ENCODE assay signal across 9 mouse cellular contexts in genomic region chr2:30251417-30252104, GRCm38 (mm10). TPM values are rescaled to one million over a fixed set of nuclear protein-coding genes. Genes with fewer than 3 reads are reported as not detected.
A peak's percentile ranks its signal among the peaks of the same experiment; 100 is the strongest.
DNase-seq lines count a peak whose midpoint lies in the region; ATAC-seq and TF ChIP-seq lines count a peak whose summit lies in the region.
"Had no signal": no experiment of that assay in that cellular context is flagged by ENCODE, and none has a peak within 500 bp of the region (broad histone marks: within the 10 kb centered on the region; RNA-seq: fewer than 3 reads in every experiment).

No protein-coding gene starts in this region.

- intact Hi-C loops in left cerebral cortex, adult 2 months (cut with DNase I), result no loop called here
- intact Hi-C loops in left cerebral cortex, postnatal 25 days (cut with DNase I), result no loop called here

- H3K27me3 ChIP-seq in myocyte (ENCODE audit: control insufficient read depth, insufficient read depth, insufficient read length), result no peaks in the 10 kb centered on the region
- H3K27me3 ChIP-seq: embryonic facial prominence, embryonic 12.5 days had no signal

- peak overlapping the region; percentile 60 for H3K4me2 ChIP-seq in myocyte (ENCODE audit: low read depth)
- H3K4me2 ChIP-seq: embryonic facial prominence, embryonic 12.5 days had no signal

- peaks cover 64% of the 10 kb centered on the region for H3K79me2 ChIP-seq in myocyte (ENCODE audit: control insufficient read depth, insufficient read depth)

- H3K4me3 ChIP-seq in left cerebral cortex, adult 2 months, result no peak overlapping the region
- H3K4me3 ChIP-seq in myocyte, result no peak overlapping the region
- H3K4me3 ChIP-seq: embryonic facial prominence, embryonic 12.5 days had no signal

- TF ChIP-seq POLR2A in myocyte (IDR thresholded peaks at IDR 0.05; ENCODE audit: insufficient read length, low read depth), result no peak

- ATAC-seq in common myeloid progenitor, adult 5-6 weeks (replicated peaks; ENCODE audit: low read depth, poor library complexity, severe bottlenecking), result peak; percentile 92

- peak overlapping the region; percentile 67 for H3K27ac ChIP-seq in left cerebral cortex, adult 2 months
- H3K27ac ChIP-seq: embryonic facial prominence, embryonic 12.5 days had no signal

- no peak for DNase-seq in left cerebral cortex, adult 2 months (ENCODE audit: extremely low spot score in 1 of 2, low spot score in 2 of 2)
- DNase-seq in left cerebral cortex, postnatal 25 days (ENCODE audit: low spot score in 2 of 2), result no peak
- peak; percentile 59 for DNase-seq in kidney, postnatal 10 days
- no peak for DNase-seq in right cerebral cortex, postnatal 10 days (ENCODE audit: low spot score in 2 of 2)
- no peak for DNase-seq in cerebellum, adult 9-11 months
- DNase-seq in left cerebral cortex, adult 11 months (ENCODE audit: low spot score), result no peak

- no peak overlapping the region for H3ac ChIP-seq in myocyte (ENCODE audit: control insufficient read depth, insufficient read length)

- no peak for TF ChIP-seq CTCF in left cerebral cortex, adult 2 months (IDR thresholded peaks at IDR 0.05)

- H3K36me3 ChIP-seq in myocyte (ENCODE audit: control insufficient read depth, insufficient read depth), result peaks cover 31% of the 10 kb centered on the region

TF ChIP-seq in myocyte, 11 proteins besides CTCF, POLR2A, EP300 and RAD21:
- TF ChIP-seq MYOG (IDR thresholded peaks at IDR 0.05; ENCODE audit: control insufficient read depth in 1 of 3, insufficient read depth in 1 of 3, insufficient read length in 2 of 3, low read depth in 2 of 3), result peak in 1 of 3 experiments; percentile 2
- TF ChIP-seq USF1 (IDR thresholded peaks at IDR 0.05; ENCODE audit: low read depth), result no peak

RNA-seq across cellular contexts. Expression of gene Gm28035, which starts 11.2 kb away (rescaled TPM):
- 10 to 100 TPM; 11.3 to 15.1 TPM for total RNA-seq in left cerebral cortex, adult 2 months (2021)
- 10 to 100 TPM in 1 of 2 experiments, 1 to 10 TPM in 1; 9.9 to 12.3 TPM for total RNA-seq in left cerebral cortex, postnatal 25 days (2021)
- 5.3 TPM in 1 of 2 replicates, not detected in the other for total RNA-seq in common myeloid progenitor, adult 5-6 weeks (2017)
- 0.55 TPM for polyA plus RNA-seq in myocyte (2012; fragmentation: generic; extraction: Trizol)

RNA-seq across cellular contexts. Expression of gene Lrrc8a, which starts 14.0 kb away (rescaled TPM):
- 10 to 100 TPM; 60.8 to 62.0 TPM for total RNA-seq in left cerebral cortex, adult 2 months (2021)
- total RNA-seq in left cerebral cortex, postnatal 25 days (2021), result 10 to 100 TPM; 53.9 to 59.8 TPM
- 3.9 and 11.0 TPM in 2 replicates for total RNA-seq in common myeloid progenitor, adult 5-6 weeks (2017)
- polyA plus RNA-seq in myocyte (2012; fragmentation: generic; extraction: Trizol), result 22.6 TPM

RNA-seq across cellular contexts. Expression of gene Phyhd1, which starts 14.4 kb away (rescaled TPM):
- 10 to 100 TPM; 21.7 to 27.3 TPM for total RNA-seq in left cerebral cortex, adult 2 months (2021)
- 10 to 100 TPM; 18.8 to 19.7 TPM for total RNA-seq in left cerebral cortex, postnatal 25 days (2021)
- total RNA-seq in common myeloid progenitor, adult 5-6 weeks (2017), result 3.1 TPM in 1 of 2 replicates, not detected in the other
- 14.7 TPM for polyA plus RNA-seq in myocyte (2012; fragmentation: generic; extraction: Trizol)

RNA-seq across cellular contexts. Expression of gene Gm28038, which starts 29.3 kb away (rescaled TPM):
- total RNA-seq in left cerebral cortex, adult 2 months (2021), result not detected
- total RNA-seq in left cerebral cortex, postnatal 25 days (2021), result 1 to 10 TPM in 1 of 2 experiments, not detected in 1; 1.3 TPM
- not detected in 2 replicates for total RNA-seq in common myeloid progenitor, adult 5-6 weeks (2017)
- not detected for polyA plus RNA-seq in myocyte (2012; fragmentation: generic; extraction: Trizol)
- polyA plus RNA-seq: embryonic facial prominence, embryonic 12.5 days had no signal

RNA-seq across cellular contexts. Expression of gene Dolk, which starts 34.6 kb away (rescaled TPM):
- 10 to 100 TPM; 22.3 to 25.2 TPM for total RNA-seq in left cerebral cortex, adult 2 months (2021)
- total RNA-seq in left cerebral cortex, postnatal 25 days (2021), result 10 to 100 TPM; 23.7 to 26.3 TPM
- total RNA-seq in common myeloid progenitor, adult 5-6 weeks (2017), result 9.7 and 12.1 TPM in 2 replicates
- polyA plus RNA-seq in myocyte (2012; fragmentation: generic; extraction: Trizol), result 28.3 TPM
